Mouse (Mus musculus): ENCODE results near the gene Usp39.

GRCm38 (mm10) chr6:72379377-72380130 is 34.6 kb upstream of the Usp39 start:
- TF ChIP-seq CTCF (IDR thresholded peaks at IDR 0.05; ENCODE audit: borderline replicate concordance, insufficient read depth, low read depth, low read length): no peak
- no peak for TF ChIP-seq POLR2A (IDR thresholded peaks at IDR 0.05; ENCODE audit: borderline replicate concordance, insufficient read depth, low read length)
